Mouse (Mus musculus): ENCODE data around the gene Pitpnm3.
A peak's percentile ranks its signal among the peaks of the same experiment; 100 is the strongest.

Pitpnm3 gene

DNA sequence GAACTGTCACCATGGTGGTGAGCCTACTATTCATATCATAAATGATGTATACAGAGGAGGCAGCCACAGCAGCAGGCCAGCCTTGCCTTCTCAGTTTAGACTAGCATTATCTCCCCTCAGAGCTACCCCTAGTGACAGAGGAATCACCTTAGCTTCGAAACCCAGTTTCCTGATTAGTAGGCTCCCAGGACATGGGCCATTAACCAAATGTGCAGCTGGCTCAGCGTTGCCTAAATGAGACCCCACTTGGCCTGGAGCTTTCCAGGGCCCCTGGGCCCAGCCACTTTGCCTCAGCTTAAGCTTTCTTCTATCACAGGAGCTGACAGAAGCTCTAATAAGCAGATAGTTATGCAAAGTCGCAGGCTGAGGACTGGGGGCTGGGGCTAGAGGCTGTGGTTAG, 39.6 kb downstream of the Pitpnm3 start:
- no peak for DNase-seq (ENCODE audit: low spot score in 2 of 2)

DNA sequence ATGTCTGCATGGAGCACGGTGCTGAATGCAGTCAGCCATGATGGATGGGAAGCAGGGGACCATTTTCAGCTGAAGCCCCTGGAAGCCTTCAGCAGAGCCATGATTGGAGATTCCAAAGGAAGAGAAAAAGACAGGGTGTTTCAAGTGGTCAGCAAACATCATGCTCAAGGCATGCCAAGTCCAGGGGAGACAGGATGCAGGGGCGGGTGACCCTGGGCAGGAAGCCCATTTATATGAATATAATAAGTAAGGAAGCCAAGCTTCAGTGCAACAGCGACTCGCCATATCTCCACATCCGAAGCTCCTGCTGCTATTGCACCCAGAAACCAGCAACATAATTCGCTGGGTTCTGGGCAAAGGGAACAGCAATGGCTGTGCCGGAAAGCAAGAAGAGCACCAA, 41.1 kb downstream of the Pitpnm3 start:
- DNase-seq (ENCODE audit: low spot score in 2 of 2), result peak in 1 of 2 experiments; percentile 35

DNA sequence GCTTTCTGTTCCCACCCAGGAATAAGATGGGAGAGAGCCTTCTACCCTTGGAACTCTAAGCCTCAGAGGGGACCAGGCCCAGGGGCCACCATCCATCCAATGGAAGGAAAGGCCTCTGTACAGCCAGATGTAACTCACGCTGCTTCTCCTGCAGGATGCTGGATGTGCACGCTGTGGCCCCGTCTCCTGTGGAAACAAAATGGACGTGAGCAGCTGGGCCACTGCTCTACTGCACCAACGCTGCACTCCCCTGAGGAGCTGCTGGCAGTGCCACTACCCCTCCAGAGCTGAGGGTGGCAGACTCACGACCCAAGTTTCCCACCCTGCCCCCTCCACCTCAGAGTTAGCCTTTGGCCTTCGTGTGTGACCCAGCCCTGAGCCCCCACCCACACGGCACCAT, 43.2 kb downstream of the Pitpnm3 start:
- DNase-seq (ENCODE audit: low spot score in 2 of 2), result no peak

DNA sequence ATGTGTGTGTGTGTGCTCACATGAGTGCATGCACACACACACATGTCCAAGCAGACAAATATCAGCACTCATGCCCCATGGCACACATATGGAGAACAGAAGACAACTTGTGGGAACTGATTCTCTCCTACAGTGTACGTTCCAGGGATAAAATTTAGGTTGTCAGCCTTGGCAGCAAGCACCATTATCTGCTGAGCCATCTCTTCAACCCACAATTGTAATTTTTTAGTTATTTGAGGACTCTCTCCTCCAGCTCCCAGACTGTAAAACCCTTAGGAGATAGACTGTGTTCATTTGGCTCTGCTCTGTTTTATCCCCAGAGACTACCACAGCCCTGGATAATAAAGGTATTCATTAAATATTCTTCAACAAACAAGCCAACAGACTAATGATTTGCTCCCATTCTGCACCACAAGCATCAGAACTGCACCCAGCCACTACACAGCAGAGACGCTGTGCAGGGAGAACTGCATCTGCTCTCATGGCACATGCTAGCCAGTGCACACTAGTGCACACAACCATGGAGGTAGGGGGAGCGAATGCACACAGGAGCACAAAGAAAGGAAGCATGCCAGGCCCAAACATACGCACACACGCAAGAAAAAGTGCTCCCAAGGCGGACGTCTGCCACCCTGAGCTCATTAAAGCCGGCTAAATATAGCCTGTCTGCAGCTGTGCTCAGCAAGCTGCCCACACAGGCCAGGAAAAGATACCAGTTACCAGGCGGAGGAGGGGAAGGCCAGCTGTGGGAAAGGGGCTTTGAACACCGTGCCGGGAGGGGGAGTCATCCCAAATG, 49.1 kb downstream of the Pitpnm3 start:
- no peak for DNase-seq (ENCODE audit: low spot score in 2 of 2)

DNA sequence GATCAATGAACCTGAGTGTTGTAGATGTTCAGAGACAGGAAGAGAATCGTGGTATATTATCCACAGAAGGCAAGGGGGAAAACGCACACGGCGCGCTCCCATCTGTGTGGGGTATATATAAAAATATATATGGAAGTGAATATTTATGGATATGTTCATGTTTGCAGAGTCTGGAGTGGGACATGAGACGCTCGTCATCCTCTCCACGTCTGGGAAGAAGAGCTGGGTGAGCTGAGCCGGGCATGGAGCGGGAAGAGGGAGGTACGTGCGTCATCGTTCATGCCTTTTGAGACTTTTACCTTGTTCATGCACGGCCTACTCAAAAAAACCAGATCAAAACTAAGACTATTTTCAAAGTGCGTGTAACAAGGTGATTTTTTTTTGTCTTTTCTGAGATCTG, 51.2 kb downstream of the Pitpnm3 start:
- DNase-seq (ENCODE audit: low spot score in 2 of 2), result no peak

DNA sequence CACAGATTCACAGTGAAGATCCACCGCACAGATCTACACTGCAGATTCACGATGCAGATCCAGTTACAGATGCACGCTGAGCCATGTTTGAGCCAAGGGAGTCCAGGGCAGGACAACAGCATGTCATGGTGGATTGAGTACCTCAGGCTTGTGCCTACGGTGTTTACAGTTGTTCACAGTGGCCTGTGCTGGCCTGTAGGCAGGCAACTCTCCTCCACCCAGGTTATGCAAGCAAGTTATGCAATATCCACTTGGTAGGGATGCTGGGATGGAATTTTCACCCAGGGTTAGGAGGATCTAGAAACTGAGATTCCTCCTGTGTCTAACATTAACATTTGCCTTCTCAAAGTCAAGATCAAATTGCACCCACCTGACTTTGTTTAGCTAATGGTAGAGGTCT, 53.0 kb downstream of the Pitpnm3 start:
- no peak for DNase-seq (ENCODE audit: low spot score in 2 of 2)

DNA sequence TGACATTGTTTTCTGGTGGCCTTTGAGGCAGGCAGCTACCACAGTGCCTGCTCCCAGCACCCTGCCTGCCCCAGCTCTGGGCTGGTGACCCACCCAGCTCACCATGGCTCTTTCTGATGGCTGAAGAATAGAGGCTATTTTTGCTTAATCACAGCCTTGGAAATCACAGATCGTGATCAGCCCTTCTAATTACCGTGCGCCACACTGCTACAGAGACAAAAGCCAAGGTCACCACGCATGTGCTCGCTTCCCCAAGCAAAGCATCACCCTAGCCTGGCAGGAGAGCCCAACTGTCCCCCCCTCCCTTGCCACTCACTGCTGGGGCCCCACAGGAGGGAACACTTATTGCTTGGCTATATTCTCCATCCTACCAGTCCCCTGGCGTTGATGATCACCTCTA, 55.1 kb downstream of the Pitpnm3 start:
- no peak for DNase-seq (ENCODE audit: low spot score in 2 of 2)

DNA sequence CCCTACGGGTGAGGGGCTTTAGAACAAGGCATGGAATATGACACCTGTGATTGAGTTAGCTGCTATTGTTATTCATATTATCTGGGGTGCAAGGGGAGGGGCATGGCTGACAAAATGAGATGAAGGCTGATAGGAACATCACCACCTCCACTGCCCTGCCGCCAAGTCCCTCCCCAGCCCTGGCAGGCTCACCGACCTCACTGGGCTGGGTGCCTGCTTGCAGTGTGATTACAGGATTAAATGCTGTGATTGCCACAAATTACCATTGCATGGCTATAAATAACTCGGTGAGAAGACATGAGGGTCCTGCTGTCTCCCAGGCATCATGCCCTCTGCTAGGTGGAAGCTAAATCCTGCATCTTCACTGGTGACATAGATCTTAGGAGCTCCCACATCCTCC, 56.9 kb downstream of the Pitpnm3 start:
- no peak for DNase-seq (ENCODE audit: low spot score in 2 of 2)

DNA sequence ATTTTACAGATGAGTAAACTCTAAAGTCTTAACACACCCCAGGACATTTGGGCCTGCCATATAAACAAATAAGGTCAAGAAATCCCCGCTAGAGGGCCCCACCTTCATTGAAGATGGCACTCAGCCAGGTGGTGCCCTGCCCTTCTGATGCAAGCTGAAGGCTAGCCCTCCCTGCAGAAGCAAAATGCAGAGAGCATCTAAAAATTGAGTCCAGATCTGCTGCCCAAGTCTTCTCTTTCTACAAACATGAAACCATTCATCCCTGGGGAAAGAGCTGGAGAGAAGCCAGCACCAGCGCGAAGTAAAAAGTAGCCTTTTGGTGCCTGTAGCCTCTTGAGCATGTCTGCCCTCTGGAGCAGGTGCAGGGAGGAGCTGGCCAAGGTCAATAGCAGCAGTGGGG, 57.5 kb downstream of the Pitpnm3 start:
- DNase-seq (ENCODE audit: low spot score in 2 of 2), result no peak

DNA sequence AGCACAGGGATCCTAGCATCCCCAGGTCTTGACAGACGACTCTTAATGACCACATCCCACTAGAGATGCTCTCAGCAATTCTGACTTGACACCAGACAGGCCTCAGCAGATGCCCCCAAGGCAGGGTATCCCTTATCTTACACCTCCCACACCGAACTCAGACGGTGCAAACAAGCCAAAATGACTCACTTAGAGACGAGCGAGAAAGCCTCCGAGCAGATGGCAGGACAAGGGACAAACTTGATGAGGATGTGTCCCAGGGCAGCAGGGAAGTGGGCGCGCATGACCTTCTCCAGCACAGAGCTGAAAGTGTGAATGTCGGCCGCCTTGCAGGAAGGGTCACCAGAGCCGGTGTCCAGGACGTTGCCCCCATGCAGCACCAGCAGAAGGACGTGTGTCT, 61.3 kb downstream of the Pitpnm3 start:
- no peak for DNase-seq (ENCODE audit: low spot score in 2 of 2)

DNA sequence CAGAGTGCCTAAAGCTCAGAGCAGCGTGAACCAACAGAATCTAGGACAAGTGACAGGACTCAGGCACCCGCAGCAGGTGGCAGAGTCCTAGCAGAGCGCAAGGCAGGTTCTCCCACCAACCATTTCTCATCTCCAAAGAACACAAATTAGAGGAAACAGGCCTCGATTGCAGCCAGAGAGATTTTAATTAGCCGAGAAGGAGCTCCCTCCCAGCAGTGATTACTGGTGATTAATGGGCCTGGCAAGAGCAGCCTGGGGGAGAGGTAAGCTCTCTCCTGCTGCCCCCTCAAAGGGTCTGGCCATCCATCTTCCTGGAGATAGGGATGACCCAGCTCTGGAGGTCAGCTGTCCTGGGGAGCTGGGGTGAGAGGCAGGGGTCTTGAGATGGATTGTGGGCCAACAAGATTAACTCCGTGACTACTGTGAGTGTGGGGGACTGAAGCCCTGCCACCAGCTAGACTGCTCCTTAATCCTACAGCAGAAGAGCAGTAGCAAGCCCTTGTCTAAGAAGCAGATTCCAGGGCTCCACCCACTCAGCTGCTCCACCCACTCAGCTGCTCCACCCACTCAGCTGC, 63.2 kb downstream of the Pitpnm3 start:
- no peak for DNase-seq (ENCODE audit: low spot score in 2 of 2)

DNA sequence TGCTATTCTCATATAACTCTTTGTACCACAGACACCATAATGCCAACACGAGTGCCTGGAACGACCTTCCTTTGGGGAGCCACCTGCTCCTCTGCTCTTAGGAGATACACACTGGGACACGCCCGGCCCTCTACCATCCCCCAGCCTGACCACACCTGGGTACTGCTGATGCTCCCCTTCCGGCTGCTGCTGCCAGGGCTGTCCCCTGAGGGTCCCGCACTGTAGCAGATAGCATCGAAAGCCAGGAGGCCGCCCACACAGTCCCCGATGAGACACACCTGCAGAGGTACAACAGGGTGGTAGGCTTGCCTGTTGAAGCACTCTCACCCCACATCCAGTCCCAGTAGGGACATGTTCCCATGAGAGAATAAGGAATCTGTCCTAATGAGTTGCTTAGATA, 64.8 kb downstream of the Pitpnm3 start:
- DNase-seq (ENCODE audit: low spot score in 2 of 2), result no peak

DNA sequence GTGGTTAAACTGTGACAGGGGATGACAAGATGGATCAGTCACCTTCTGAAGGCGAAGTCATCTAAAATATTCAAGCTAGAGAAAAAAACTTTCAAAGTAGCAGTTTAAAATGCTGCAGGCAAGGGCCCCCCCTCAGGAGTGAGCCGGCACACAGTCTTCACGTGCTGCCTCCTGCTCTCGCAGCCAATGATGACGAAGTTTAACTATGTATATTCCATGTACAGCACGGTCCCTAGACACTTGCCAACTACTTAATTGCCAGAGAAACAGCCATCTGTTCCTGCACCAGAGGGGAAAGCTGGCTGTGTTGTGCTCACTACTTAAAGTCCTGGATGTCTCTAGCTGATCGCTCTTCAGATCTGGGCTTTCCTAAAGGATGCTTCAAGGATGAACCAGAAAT, 67.6 kb downstream of the Pitpnm3 start:
- no peak for DNase-seq (ENCODE audit: low spot score in 2 of 2)

DNA sequence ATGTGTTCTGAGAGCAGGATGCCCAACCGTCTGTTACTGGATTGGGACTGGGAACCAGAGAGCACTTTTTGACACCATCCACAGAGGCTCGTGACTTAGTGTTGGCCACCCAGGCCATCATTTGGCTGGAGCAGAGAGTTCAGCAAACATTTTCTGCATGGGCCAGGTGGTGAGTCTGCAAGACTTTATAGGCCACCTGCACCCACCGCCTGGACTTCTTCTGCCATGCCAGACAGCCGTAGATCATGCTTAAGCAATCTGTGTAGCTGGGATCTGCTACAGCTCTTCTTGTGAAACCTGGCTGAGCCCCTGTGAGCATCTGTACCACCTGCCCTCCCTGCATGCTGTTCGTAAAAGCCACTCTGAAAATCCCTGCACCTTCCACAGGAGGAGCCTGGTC, 68.3 kb downstream of the Pitpnm3 start:
- DNase-seq (ENCODE audit: low spot score in 2 of 2), result no peak

DNA sequence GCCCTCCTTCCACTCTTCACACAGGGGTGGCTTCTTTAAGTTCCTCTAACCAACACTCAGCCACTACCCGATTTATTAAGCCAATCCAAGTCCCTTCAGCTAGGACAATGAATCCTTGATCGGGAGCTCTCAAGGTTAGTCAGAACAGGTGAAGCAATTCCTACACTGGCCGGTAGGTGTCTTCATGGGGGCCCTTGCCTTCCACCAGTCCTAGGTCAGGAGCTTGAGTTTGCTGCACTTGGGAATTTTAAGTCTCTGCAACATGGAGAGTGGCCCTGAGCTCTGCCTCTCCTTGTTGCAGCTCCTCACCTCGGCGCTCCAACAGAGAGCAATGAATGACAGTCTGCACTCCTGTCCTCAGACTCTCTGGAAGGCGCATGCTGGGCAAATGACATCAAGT, 69.2 kb downstream of the Pitpnm3 start:
- no peak for DNase-seq (ENCODE audit: low spot score in 2 of 2)

DNA sequence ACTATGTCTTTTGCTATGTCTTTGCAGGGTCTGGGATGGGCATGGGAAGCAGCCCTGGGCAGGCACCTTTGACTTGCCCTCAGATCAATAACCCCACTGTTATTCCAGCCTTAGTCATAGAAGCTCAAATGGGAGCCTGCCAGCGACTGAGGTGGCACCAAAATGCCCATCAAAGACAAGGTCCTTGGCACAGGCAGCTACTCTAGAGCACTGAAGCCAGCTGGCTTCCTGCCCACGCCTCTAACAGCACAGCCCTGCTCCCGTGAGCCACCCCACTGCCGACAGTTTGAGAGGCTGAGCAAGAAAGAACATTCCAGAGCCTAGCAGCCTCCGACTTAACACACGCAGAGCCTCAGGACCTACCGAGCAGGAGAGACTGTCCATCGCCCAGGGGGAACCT, 70.5 kb downstream of the Pitpnm3 start:
- DNase-seq (ENCODE audit: low spot score in 2 of 2), result no peak

DNA sequence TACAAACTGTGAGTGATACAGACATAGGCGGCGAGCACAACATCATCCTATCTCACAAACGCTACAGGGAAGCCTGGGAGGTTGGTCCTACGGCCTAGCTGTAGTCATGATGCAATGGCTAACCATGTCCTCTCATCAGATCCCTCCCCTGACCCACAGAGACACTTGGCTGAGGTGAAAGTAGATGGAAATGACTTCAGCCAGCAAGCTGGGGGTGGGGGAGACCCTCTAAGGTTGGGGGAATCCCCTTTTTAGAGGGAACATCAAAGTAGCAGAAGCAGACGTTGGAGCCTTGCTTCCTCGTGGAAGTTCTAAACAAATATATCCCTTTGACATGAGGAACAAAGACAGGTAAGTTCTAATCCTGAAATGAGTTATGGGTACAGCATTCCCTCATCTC, 71.2 kb downstream of the Pitpnm3 start:
- no peak for DNase-seq (ENCODE audit: low spot score in 2 of 2)

DNA sequence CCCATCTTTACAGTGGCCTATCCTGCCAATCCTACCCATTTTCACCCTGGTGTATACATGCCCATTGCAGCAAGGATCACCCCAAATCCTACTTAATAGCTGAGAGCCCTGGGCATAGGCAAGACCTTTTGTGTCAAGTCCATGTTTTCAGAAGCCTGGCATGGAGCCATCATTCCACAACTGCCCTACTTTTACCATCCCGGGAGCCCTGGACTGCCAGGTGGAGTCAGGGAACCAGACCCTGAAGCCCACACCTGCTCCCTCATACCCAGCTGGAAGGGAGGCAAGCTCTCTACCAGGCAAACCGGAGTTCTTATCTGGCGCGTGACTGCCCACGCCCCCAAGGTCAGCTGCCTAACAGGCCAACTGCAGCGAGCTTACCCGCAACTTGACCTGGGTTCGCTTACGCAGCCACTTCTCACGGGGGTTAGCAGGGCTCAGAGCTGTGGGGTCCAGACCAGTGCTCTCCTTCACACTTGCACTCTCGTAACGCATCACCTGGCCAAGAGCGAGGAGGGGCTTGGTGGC, 74.4 kb downstream of the Pitpnm3 start:
- DNase-seq (ENCODE audit: low spot score in 2 of 2), result no peak

DNA sequence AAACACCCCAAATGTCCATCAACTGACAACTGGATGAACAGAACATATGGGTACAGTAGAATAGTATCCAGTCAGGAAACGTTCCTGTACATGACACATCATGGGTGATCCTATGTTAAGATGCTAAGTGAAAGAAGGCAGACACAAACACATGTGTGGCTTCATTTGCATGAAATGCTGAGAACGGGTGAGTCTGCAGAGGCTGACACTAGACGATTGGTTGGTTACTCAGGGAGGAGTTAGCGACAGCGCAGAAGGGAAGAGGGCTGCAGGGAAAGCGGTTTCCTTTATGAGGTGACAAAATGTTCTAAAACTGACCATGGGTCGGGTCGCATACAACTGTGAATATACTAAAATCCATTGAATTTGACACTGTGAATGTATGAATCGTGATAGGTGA, 75.2 kb downstream of the Pitpnm3 start:
- no peak for DNase-seq (ENCODE audit: low spot score in 2 of 2)

DNA sequence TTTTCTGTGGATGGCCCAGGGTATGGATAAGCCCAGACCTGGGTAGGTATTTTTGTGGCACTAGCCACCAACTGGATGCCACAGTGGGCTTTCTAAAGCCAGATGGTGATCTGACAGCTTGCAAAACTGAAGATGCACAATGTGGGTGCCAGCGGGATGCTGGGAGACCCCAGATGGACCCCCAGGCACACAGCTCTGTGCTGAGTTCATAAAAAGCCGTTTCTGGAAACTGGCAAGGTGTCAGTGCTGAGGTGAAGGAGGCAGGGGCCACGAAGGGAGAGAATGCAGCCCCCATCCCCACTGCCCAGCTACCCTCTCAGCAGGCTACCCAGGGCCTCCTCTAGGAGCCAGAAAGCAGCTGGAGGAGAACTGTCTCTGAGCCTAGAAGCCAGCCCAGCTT, 78.4 kb downstream of the Pitpnm3 start:
- no peak for DNase-seq (ENCODE audit: low spot score in 2 of 2)

DNA sequence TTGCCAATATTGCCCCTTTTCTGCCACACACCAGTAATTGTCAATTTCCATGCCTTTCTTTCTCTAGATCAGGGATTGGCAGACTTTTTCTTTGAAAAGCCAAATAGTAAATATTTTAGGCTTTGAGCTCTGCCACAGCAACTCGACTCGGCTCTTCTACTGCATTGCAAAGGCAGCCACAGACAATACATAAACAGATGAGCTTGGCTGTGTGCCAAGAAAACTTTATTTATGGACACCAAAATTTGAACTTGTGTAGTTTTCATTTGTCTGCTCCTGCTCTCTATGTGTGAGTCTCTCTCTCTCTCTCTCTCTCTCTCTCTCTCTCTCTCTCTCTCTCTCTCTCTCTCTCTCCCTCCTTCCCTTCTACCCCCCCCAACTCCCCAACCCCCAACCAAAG, 80.4 kb downstream of the Pitpnm3 start:
- DNase-seq (ENCODE audit: low spot score in 2 of 2), result no peak

DNA sequence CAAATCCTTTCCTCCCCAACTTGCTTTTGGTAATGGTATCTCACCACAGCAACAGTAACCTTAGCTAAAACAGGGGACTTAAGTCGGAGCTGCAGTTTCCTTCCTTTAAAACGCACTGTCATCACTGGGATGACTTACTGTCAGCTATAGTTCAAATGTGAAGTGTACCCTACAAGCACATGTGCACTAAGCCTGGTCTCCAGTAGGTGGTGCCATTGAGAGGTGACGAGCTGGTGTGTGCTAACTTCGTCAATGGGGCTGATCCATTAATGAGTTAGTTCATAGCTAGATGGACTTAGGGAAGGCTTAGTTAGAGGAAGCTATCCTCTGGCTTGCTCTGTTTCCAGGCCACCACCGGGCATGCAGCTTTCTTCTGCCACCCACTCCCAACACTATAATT, 82.9 kb downstream of the Pitpnm3 start:
- peak in 1 of 2 experiments; percentile 76 for DNase-seq (ENCODE audit: low spot score in 2 of 2)

DNA sequence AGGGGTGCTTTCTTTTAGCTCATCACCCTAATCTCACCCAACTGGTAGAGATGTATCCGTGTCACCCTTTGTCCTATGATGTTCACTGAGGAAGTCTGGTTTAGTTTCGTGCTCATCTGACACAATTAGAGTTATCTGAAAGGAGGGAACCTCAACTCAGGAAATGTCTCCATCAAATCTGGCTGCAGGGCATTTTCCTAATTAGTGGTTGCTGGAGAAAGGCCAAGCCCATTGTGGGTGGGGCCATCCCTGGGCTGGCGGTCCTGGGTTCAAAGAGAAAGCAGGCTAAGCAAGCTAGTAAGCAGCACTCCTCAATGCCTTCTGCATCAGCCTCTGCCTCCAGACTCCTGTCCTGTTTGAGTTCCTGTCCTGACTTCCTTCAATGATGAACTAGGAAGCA, 83.4 kb downstream of the Pitpnm3 start:
- DNase-seq (ENCODE audit: low spot score in 2 of 2), result no peak
